Mouse (Mus musculus) forebrain, embryonic 11.5 days (tissue): ENCODE measurements at regions not wholly inside any gene's neighbourhood (a gene's known extent, or its start where the extent isn't known, plus 50 kb on each side); places are given as distances from the start of the nearest gene placed in this dataset.

Experiments used
- ATAC-seq: fragments of 200-750 bp; cut with Nextera tagmentation; replicated peaks from 2 replicates; pipeline ENCODE4 v1.8.0; 2017; ENCODE audit warnings: moderate TSS enrichment; ENCODE audit not compliant: low FRiP score
- DNase-seq: peaks from one replicate; pipeline ENCODE4 v3.0.0-alpha.2; 2017; ENCODE audit warnings: low spot score
- H3K27ac ChIP-seq: fragments of 300-500 bp; sonication (generic); 2 replicates; pipeline ENCODE4 v1.5.1; 2014; ENCODE audit warnings: low read depth, low read length
- H3K27me3 ChIP-seq: fragments of 300-500 bp; sonication (generic); 2 replicates; pipeline ENCODE4 v1.6.1; 2014; ENCODE audit warnings: mild to moderate bottlenecking, low read length, mixed read lengths; ENCODE audit not compliant: control insufficient read depth, insufficient read depth
- H3K36me3 ChIP-seq: fragments of 300-500 bp; sonication (generic); 2 replicates; pipeline ENCODE4 v1.6.1; 2014; ENCODE audit warnings: mild to moderate bottlenecking, low read length, moderate library complexity, mixed read lengths; ENCODE audit not compliant: control insufficient read depth, insufficient read depth
- H3K4me1 ChIP-seq: fragments of 300-500 bp; sonication (generic); replicated peaks from 2 replicates; pipeline ENCODE4 v1.6.1; 2014; ENCODE audit warnings: low read length, mixed read lengths; ENCODE audit not compliant: control insufficient read depth, insufficient read depth
- H3K4me2 ChIP-seq: fragments of 300-500 bp; sonication (generic); 2 replicates; pipeline ENCODE4 v1.6.1; 2014; ENCODE audit warnings: low read depth, mild to moderate bottlenecking, low read length, moderate library complexity, mixed read lengths; ENCODE audit not compliant: severe bottlenecking
- H3K4me3 ChIP-seq: fragments of 300-500 bp; sonication (generic); 2 replicates; pipeline ENCODE4 v1.5.1; 2014; ENCODE audit warnings: low read depth, low read length
- H3K9ac ChIP-seq: fragments of 300-500 bp; sonication (generic); 2 replicates; pipeline ENCODE4 v1.6.1; 2014; ENCODE audit warnings: low read length
- H3K9me3 ChIP-seq: fragments of 300-500 bp; sonication (generic); 2 replicates; pipeline ENCODE4 v1.6.1; 2016; ENCODE audit warnings: low read length, mixed read lengths; ENCODE audit not compliant: control insufficient read depth
- WGBS: fragments of 180-500 bp; shearing (Covaris S2); extraction: QIAGEN DNeasy Blood & Tissue Kit; methylation state at CpG from one replicate; pipeline ENCODE4 v1.1.7; 2014; 5-methylcytosine and 5-hydroxymethylcytosine counted together

DNA sequence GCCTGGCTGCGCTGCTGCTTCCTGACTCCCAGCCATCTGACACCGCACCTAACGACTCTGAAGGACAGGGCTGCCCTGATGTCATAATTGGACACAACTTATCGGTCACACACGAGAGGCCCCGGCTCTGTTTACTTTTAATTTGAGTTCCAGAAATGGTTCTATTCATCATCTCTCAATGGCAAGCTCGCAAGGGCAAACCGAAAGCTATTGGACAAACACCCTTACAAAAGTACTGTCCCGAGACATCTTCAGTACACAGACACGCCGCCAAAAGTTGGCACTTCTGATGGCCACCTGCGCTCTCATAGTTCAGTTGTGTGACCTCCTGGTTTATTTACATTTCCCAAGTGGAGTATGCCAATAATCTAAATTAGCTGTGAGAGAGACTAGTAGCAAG lies 274.9 kb downstream of the Gxylt1 start:
- Histone ChIP-seq H3K4me1 (no peaks in the 10 kb centered on the region), H3K27me3 (no peaks in the 10 kb centered on the region), H3K9ac (no peak overlapping the region), H3K9me3 (no peaks in the 10 kb centered on the region), H3K4me2 (no peak overlapping the region), H3K36me3 (no peaks in the 10 kb centered on the region), H3K27ac (no peak overlapping the region), H3K4me3 (no peak overlapping the region)
- ATAC-seq = no peak
- no peak for DNase-seq
- WGBS = 72% methylated on average over 12 of the region's 12 CpGs

DNA sequence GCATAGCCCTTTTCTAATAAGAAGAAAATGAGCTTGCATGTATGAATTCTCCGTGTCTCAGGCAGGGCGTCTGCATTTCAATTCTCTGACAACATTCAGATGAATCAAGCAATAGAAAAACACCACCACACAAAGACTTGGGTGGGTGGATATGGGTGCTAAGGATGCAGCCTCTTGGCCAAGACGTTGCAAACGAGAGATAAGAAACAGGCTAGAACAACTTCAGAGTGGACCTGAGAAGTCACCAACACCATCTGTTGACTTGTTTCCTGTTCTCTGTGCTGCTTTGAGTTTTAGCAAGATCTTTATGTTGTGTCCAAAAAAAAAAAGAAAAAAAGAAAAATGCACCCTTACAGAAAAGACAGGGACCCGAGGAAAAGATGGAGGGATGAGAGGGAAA lies 277.0 kb downstream of the Gxylt1 start:
- WGBS = 90% methylated on average over 5 of the region's 5 CpGs

DNA sequence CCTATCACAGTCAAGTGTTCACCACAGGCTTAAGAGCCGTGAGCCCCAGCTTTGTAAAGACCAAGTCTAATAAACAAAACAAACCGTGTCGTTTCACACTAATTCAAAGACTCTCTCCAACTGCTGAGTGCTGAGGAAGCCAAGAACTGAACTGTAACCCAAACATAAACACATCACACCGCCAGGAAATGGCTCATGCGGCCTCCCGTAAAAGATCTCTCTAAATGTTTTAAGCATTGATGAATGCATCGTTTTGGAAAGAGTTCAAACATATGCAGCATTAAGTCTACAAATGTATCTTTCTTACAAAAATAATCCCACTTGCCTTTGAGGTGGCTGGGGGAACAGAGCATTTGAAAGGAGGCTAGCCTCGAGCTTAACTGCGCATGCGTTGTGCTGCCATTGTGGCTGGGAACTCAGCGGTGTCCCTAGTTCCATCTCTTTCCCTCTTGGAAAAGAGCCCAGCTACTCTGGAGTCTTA lies 280.7 kb downstream of the Gxylt1 start:
- Histone ChIP-seq H3K4me3 (no peak overlapping the region), H3K9ac (no peak overlapping the region), H3K27ac (no peak overlapping the region), H3K9me3 (no peaks in the 10 kb centered on the region), H3K4me2 (no peak overlapping the region), H3K4me1 (no peaks in the 10 kb centered on the region), H3K27me3 (no peaks in the 10 kb centered on the region), H3K36me3 (no peaks in the 10 kb centered on the region)
- WGBS = 75% methylated on average over 11 of the region's 11 CpGs
- ATAC-seq (no peak), DNase-seq (no peak)

More for the DNA sequence above, 277.0 kb downstream of the Gxylt1 start:
- H3K36me3 ChIP-seq = no peaks in the 10 kb centered on the region
- DNase-seq = no peak
- no peak overlapping the region for H3K27ac ChIP-seq
- H3K9me3 ChIP-seq = no peaks in the 10 kb centered on the region
- no peak overlapping the region for H3K4me2 ChIP-seq
- H3K9ac ChIP-seq = no peak overlapping the region
- no peak for ATAC-seq
- no peaks in the 10 kb centered on the region for H3K27me3 ChIP-seq
- no peak overlapping the region for H3K4me3 ChIP-seq
- H3K4me1 ChIP-seq = no peaks in the 10 kb centered on the region

DNA sequence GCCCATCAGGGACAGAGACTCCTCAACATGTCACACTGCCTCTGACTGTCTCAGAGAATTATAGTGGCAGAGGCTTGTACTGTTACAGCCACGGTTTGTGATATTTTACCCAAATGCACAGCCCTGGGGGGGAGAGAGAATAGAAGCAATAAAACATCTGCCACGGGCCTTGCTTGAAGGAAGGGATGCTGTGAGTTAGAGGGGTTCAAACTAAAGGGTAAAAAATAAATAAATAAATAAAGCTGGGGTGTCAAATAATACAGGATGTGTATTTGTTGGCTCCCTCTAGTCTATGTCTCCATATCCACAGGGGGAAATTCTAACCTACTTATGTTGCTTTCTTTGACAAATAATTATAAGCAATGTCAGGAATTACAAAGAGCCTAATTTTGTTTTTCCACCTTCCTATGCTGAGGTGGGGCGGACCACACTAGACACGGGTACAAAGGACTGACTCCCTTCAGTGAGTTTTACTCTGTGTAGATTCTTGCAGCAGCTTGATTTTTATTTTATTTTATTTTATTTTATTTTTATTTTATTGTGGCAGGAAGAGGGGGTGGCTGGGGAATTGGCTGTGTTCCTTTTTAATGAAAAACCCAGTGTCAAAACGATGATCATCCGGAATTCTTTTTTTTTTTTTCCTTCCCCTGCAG lies 281.3 kb downstream of the Gxylt1 start:
- Histone ChIP-seq H3K9me3 (no peaks in the 10 kb centered on the region), H3K4me2 (no peak overlapping the region), H3K9ac (no peak overlapping the region), H3K27ac (no peak overlapping the region), H3K27me3 (no peaks in the 10 kb centered on the region), H3K36me3 (no peaks in the 10 kb centered on the region), H3K4me1 (no peaks in the 10 kb centered on the region), H3K4me3 (no peak overlapping the region)
- WGBS = 82% methylated on average over 6 of the region's 6 CpGs
- DNase-seq = no peak
- ATAC-seq = no peak

DNA sequence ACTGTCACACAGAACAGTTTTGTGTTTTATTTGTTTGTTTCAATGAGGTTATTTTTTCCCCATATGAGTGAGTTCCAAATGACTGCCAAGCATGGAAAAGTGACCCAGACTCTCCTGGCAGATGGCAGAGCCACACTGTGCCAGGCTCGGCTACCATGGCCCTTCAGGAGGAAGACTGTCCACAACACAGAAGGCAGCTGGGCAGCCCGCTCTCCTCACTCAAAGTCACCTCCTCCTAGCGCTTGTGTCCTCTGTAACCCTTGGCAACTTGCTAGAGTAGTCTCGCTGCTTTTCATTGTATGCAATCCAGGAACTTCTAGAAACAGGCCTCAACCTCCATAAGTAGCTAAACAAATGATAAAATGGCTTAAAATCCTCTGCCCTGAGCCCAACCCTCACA lies 299.2 kb downstream of the Gxylt1 start:
- ATAC-seq (no peak), DNase-seq (no peak)

DNA sequence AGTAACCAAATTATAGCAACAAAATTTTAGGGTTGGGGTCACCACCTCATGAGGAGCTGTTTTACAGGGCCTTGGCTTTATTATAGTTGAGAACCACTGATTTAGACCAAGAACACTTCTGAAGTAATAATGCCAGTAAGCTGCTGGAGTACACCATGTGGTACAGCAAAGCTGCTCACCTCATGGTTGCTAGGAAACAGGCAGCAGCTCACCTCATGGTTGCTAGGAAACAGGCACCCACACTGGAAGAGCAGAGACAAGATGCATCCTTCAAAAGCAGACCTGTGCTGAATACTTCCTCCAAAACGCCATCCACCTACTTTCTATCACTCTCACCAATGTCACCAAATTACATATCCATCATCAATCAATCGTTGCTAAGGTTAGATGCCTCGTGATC lies 300.0 kb downstream of the Gxylt1 start:
- no peaks in the 10 kb centered on the region for H3K9me3 ChIP-seq
- DNase-seq (no peak), ATAC-seq (no peak)
- H3K27me3 ChIP-seq = no peaks in the 10 kb centered on the region
- no peaks in the 10 kb centered on the region for H3K4me1 ChIP-seq
- 84% methylated on average over 3 of the region's 3 CpGs for WGBS
- H3K9ac ChIP-seq = no peak overlapping the region
- no peak overlapping the region for H3K4me2 ChIP-seq
- no peak overlapping the region for H3K4me3 ChIP-seq
- H3K36me3 ChIP-seq = no peaks in the 10 kb centered on the region
- H3K27ac ChIP-seq = no peak overlapping the region

More for the DNA sequence above, 299.2 kb downstream of the Gxylt1 start:
- no peaks in the 10 kb centered on the region for H3K4me1 ChIP-seq
- no peak overlapping the region for H3K4me2 ChIP-seq
- no peaks in the 10 kb centered on the region for H3K36me3 ChIP-seq
- H3K27me3 ChIP-seq = no peaks in the 10 kb centered on the region
- H3K9ac ChIP-seq = no peak overlapping the region
- no peaks in the 10 kb centered on the region for H3K9me3 ChIP-seq
- no peak overlapping the region for H3K27ac ChIP-seq
- WGBS = 84% methylated on average over 4 of the region's 4 CpGs
- no peak overlapping the region for H3K4me3 ChIP-seq

DNA sequence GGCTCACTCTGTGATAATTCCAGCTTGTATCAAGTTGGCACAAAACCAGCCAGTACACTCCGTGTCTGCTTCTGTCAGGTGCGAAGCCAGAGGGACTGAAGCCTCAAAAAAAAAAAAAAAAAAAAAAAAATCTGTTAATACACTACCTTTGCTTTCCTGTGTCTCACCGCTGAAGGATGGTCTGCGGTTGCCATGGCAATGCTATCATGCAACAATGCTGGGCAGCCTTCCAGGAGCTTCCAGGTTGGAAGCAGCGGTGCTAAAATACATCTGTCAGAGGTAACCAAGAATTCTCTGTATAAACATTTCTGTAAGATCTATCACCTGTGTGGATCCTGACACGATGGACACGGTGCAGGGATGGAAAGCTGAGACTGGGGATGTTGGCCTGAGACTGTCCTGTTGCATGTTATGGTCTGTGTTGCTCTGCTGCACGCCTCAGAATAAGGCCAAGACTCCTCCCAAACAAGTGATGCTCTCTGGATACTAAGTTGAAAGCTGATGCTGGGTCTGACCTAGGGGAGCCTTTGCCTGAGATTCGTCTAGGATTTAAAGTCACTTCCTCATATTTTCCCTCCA lies 301.2 kb downstream of the Gxylt1 start:
- H3K27me3 ChIP-seq = no peaks in the 10 kb centered on the region
- H3K4me2 ChIP-seq = no peak overlapping the region
- no peaks in the 10 kb centered on the region for H3K36me3 ChIP-seq
- no peak for ATAC-seq
- H3K9ac ChIP-seq = no peak overlapping the region
- H3K27ac ChIP-seq = no peak overlapping the region
- no peaks in the 10 kb centered on the region for H3K4me1 ChIP-seq
- DNase-seq = no peak
- no peaks in the 10 kb centered on the region for H3K9me3 ChIP-seq
- H3K4me3 ChIP-seq = no peak overlapping the region
- WGBS = 88% methylated on average over 9 of the region's 9 CpGs

DNA sequence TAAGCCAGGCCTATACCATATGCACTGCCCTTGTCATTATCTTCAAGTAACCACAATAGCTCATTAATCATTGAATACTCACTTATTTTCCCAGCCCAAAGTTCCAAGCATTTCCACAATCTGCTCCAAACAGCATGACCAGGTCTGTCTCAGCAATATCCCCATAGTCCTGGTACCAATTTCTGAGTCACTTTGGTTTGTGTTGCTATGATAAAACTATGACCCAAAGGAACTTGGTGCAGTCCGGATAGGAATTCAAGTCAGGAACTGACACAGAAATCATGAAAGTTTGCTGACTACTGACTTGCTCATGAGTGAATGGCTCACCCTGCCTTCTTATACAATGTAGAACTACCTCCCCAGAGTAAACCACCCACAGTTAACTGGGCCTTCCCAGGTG lies 309.4 kb downstream of the Gxylt1 start:
- Histone ChIP-seq H3K9me3 (no peaks in the 10 kb centered on the region), H3K27me3 (no peaks in the 10 kb centered on the region), H3K27ac (no peak overlapping the region), H3K36me3 (no peaks in the 10 kb centered on the region), H3K4me1 (no peaks in the 10 kb centered on the region), H3K9ac (no peak overlapping the region), H3K4me3 (no peak overlapping the region), H3K4me2 (no peak overlapping the region)
- WGBS = 95% methylated on average over 1 of the region's 1 CpGs
- ATAC-seq = no peak
- DNase-seq = no peak

DNA sequence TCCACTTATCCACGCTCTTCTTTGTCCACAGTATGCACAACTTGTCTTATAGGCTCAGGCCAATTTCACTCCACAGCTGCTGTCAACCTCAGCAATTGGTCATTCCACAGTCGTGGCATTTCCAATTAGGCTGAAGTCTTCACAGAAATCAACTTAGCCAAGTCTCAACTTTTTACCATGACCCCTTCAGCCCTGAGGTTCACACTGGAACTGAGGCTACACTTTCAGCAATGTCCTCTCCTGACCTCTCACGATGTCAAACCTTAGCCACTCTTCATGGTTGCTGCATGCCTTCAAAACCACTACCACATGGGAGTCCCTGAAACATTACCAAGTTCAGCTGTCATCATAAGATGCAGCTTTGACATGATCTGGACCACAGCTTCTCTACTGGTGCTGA lies 310.1 kb downstream of the Gxylt1 start:
- no peak overlapping the region for H3K9ac ChIP-seq
- ATAC-seq (no peak), DNase-seq (no peak)
- 73% methylated on average over 3 of the region's 3 CpGs for WGBS
- H3K27ac ChIP-seq = no peak overlapping the region
- no peaks in the 10 kb centered on the region for H3K9me3 ChIP-seq
- no peaks in the 10 kb centered on the region for H3K36me3 ChIP-seq
- no peak overlapping the region for H3K4me2 ChIP-seq
- no peaks in the 10 kb centered on the region for H3K27me3 ChIP-seq
- H3K4me3 ChIP-seq = no peak overlapping the region
- no peaks in the 10 kb centered on the region for H3K4me1 ChIP-seq
